Mouse (Mus musculus): ENCODE data around the gene Gm45140. TPM values are rescaled to one million over a fixed set of nuclear protein-coding genes. Genes with fewer than 3 reads are reported as not detected.

Gene Gm45140
- polyA plus RNA-seq, 1 experiment from 2014 or later: 3.3 TPM

GRCm38 (mm10) chr6:87786621-87787020, 49.0 kb downstream of the Gm45140 start:
- no peak overlapping the region for H3K27ac ChIP-seq (ENCODE audit: low read depth)
- H3K36me3 ChIP-seq (ENCODE audit: insufficient read depth): peaks cover under 1% of the 10 kb centered on the region; the same call in 1 of the 2 replicates
- H3K9ac ChIP-seq: no peak overlapping the region
- H3K9me3 ChIP-seq (ENCODE audit: low read depth, low read length): no peaks in the 10 kb centered on the region
- 64% methylated on average over 5 of the region's 5 CpGs for WGBS
- H3K4me2 ChIP-seq: no peak overlapping the region
- DNase-seq (no peak), ATAC-seq (ENCODE audit: insufficient read depth) (no peak)
- H3K27me3 ChIP-seq (ENCODE audit: insufficient read depth, low read length): no peaks in the 10 kb centered on the region
- no peak overlapping the region for H3K4me3 ChIP-seq (ENCODE audit: low read depth, low read length)
- peaks cover 7% of the 10 kb centered on the region; the same call in 1 of the 2 replicates for H3K4me1 ChIP-seq (ENCODE audit: insufficient read depth)
- TF ChIP-seq CTCF (IDR thresholded peaks at IDR 0.05; ENCODE audit: low read depth): no peak

GRCm38 (mm10) chr6:87784033-87784432, 51.6 kb downstream of the Gm45140 start:
- no peaks in the 10 kb centered on the region for H3K4me1 ChIP-seq (ENCODE audit: insufficient read depth)
- DNase-seq: no peak
- WGBS: 32% methylated on average over 8 of the region's 8 CpGs

GRCm38 (mm10) chr6:87780546-87781301, 54.9 kb downstream of the Gm45140 start:
- Histone ChIP-seq H3K9ac (no peak overlapping the region), H3K27ac (ENCODE audit: low read depth) (no peak overlapping the region), H3K4me1 (ENCODE audit: insufficient read depth) (no peaks in the 10 kb centered on the region), H3K4me2 (no peak overlapping the region), H3K4me3 (ENCODE audit: low read depth, low read length) (no peak overlapping the region), H3K9me3 (ENCODE audit: low read depth, low read length) (no peaks in the 10 kb centered on the region), H3K27me3 (ENCODE audit: insufficient read depth, low read length) (no peaks in the 10 kb centered on the region), H3K36me3 (ENCODE audit: insufficient read depth) (no peaks in the 10 kb centered on the region)
- WGBS: 76% methylated on average over 10 of the region's 10 CpGs
- no peak for TF ChIP-seq CTCF (IDR thresholded peaks at IDR 0.05; ENCODE audit: low read depth)
- DNase-seq (no peak), ATAC-seq (ENCODE audit: insufficient read depth) (no peak)

More at GRCm38 (mm10) chr6:87784033-87784432, 51.6 kb downstream of the Gm45140 start:
- no peak for TF ChIP-seq CTCF (IDR thresholded peaks at IDR 0.05; ENCODE audit: low read depth)
- ATAC-seq (ENCODE audit: insufficient read depth): no peak
- Histone ChIP-seq H3K9ac (no peak overlapping the region), H3K27ac (ENCODE audit: low read depth) (no peak overlapping the region), H3K4me2 (no peak overlapping the region), H3K36me3 (ENCODE audit: insufficient read depth) (no peaks in the 10 kb centered on the region), H3K4me3 (ENCODE audit: low read depth, low read length) (no peak overlapping the region), H3K27me3 (ENCODE audit: insufficient read depth, low read length) (no peaks in the 10 kb centered on the region), H3K9me3 (ENCODE audit: low read depth, low read length) (no peaks in the 10 kb centered on the region)

- ATAC-seq (ENCODE audit: insufficient read depth) (no peak), DNase-seq (peak; percentile 7)
- no peak overlapping the region for H3K27ac ChIP-seq (ENCODE audit: low read depth)
- H3K4me2 ChIP-seq: no peak overlapping the region
- no peak overlapping the region for H3K4me3 ChIP-seq (ENCODE audit: low read depth, low read length)
- no peaks in the 10 kb centered on the region for H3K36me3 ChIP-seq (ENCODE audit: insufficient read depth)
- H3K27me3 ChIP-seq (ENCODE audit: insufficient read depth, low read length): no peaks in the 10 kb centered on the region
- no peak overlapping the region for H3K9ac ChIP-seq
- no peaks in the 10 kb centered on the region for H3K9me3 ChIP-seq (ENCODE audit: low read depth, low read length)
- no peaks in the 10 kb centered on the region for H3K4me1 ChIP-seq (ENCODE audit: insufficient read depth)
- peak; percentile 30 for TF ChIP-seq CTCF (IDR thresholded peaks at IDR 0.05; ENCODE audit: low read depth)
- WGBS: 84% methylated on average over 11 of the region's 11 CpGs
These were observed 56.1 kb downstream of the Gm45140 start for GRCm38 (mm10) chr6:87779174-87780165.

- H3K4me1 ChIP-seq (ENCODE audit: insufficient read depth): no peaks in the 10 kb centered on the region
- no peaks in the 10 kb centered on the region for H3K27me3 ChIP-seq (ENCODE audit: insufficient read depth, low read length)
- no peak overlapping the region for H3K27ac ChIP-seq (ENCODE audit: low read depth)
- peak; percentile 44; the same call in 1 of the 2 replicates for ATAC-seq (ENCODE audit: insufficient read depth)
- no peak overlapping the region for H3K9ac ChIP-seq
- peak; percentile 52 for DNase-seq
- no peaks in the 10 kb centered on the region for H3K36me3 ChIP-seq (ENCODE audit: insufficient read depth)
- no peak for TF ChIP-seq CTCF (IDR thresholded peaks at IDR 0.05; ENCODE audit: low read depth)
- H3K4me3 ChIP-seq (ENCODE audit: low read depth, low read length): no peak overlapping the region
- 58% methylated on average over 11 of the region's 11 CpGs for WGBS
- H3K9me3 ChIP-seq (ENCODE audit: low read depth, low read length): no peaks in the 10 kb centered on the region
- H3K4me2 ChIP-seq: no peak overlapping the region
These were observed 57.1 kb downstream of the Gm45140 start for GRCm38 (mm10) chr6:87778294-87779173.

- no peak within 1 kb of the TSS for H3K9ac ChIP-seq
- DNase-seq (no peak), ATAC-seq (ENCODE audit: insufficient read depth) (no peak)
- no peak for TF ChIP-seq CTCF (IDR thresholded peaks at IDR 0.05; ENCODE audit: low read depth)
- no peaks in the 10 kb centered on the region for H3K27me3 ChIP-seq (ENCODE audit: insufficient read depth, low read length)
- H3K27ac ChIP-seq (ENCODE audit: low read depth): no peak within 1 kb of the TSS
- no peaks in the 10 kb centered on the region for H3K9me3 ChIP-seq (ENCODE audit: low read depth, low read length)
- WGBS: 57% methylated on average over 2 of the region's 2 CpGs
- no peak within 1 kb of the TSS for H3K4me2 ChIP-seq
- no peaks in the 10 kb centered on the region for H3K36me3 ChIP-seq (ENCODE audit: insufficient read depth)
- H3K4me3 ChIP-seq (ENCODE audit: low read depth, low read length): no peak within 1 kb of the TSS
- H3K4me1 ChIP-seq (ENCODE audit: insufficient read depth): no peaks in the 10 kb centered on the region
These were observed 57.8 kb downstream of the Gm45140 start, which contains the start of gene Gp9 for GRCm38 (mm10) chr6:87777842-87778241. Gp9 (plus strand) TSS chr6:87778072.

All from lung, embryonic 14.5 days (tissue).